Mouse (Mus musculus) CD4-positive, CD25-positive, alpha-beta regulatory T cell (primary cell): ENCODE measurements around the gene Luc7l. TPM values are rescaled to one million over a fixed set of nuclear protein-coding genes. Genes with fewer than 3 reads are reported as not detected.

ENCODE experiments used
- polyA plus RNA-seq: library from polyadenylated mRNA; unstranded; fragments of 100-300 nt; shearing (Covaris generic); gene quantifications from one replicate; pipeline ENCODE4 v1.2.1, GENCODE M21; 2017

Luc7l gene
- polyA plus RNA-seq = 102 TPM

DNA sequence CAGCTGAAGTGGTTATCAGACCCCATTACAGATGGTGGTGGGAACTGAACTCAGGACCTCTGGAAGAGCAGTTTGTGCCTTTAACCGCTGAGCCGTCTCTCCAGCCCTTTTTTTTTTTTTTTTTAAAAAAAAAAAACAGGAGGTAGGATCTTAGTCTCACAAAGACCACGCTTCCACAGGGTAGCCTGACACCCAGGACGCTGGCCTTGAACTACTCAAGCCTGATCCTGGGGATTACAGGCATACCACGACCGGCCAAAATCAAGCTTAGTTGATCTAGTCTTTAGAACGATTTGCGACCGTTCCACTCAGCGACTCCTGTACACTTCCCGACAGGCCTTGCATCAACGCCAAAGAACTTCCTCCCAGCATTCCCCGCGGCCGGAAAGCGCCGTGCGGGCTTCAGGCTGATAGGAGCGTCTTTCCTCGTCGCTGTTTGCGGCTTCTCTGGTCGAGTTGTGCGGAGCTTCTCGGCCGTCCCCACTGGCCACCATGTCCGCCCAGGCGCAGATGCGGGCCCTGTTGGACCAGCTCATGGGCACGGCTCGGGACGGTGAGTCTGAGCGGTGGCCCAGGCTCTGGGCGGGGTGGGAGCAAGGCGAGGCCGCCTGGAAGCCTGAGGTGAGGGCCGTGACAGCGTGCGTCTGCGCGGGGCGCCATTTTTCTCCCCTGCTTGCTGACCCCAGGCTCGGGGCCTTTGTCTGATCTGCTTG lies at the start of gene Luc7l:
Luc7l (plus strand) TSS at position 358 of the 713 bp plus-strand sequence.

DNA sequence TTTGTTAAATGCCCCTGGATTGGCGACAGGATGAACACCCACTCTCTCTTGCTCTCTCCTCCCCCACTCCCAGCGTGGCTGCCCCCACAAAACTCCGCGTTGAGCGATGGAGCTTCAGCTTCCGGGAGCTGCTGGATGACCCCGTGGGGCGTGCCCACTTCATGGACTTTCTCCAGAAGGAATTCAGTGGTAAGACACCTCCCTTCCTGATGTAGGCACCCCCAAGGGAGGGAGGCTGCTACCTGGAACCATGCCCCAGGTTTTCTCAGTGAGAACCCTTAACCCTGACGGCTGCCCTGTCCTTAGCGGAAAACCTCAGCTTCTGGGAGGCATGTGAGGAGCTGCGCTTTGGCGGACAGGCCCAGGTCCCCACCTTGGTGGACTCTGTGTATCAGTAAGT lies 45.0 kb upstream of the Luc7l start, which contains the start of gene Arhgdig:
Arhgdig (minus strand) TSS at position 101 of the 400 bp plus-strand sequence.

DNA sequence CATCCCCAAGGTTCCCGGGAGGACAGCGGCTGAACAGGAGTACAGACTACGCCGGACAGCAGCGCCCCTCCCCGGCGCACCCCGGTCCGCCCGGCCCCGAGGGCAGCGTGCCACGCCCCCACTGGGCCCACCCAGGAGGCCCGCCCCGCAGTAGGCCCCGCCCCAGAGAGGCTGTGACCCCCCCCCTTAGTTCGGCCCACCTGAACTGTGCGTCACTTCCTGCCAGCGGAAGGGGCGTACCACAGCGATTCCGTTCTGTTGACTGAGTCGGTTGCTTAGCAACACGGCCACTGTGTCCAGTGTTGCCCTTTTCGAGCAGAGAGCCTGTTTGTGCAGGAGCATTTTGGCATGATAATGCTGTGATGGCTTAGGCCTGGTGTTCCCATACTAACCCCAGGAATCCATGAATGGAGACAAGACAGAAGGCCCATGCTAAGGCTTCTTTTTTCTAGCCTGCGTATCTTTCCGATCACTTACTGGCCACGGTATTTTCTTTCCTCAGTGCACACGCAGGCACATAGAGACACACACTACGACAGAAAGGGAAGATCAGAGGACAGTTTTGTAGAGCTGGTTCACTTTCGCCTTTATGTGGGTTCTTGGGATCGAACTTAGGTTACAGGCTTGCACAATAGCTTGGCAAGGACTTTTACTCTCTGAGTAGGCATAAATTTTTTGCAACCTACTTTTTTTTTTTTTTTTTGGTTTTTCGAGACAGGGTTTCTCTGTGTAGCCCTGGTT lies 8.4 kb upstream of the Luc7l start, which contains the start of gene Fam234a:
Fam234a (minus strand) TSS at position 142 of the 741 bp plus-strand sequence.

Other genes with a start within 250 kb of the Luc7l start
- 13.5 TPM for gene Rab11fip3, start 183.3 kb upstream of the Luc7l start, polyA plus RNA-seq
- gene Decr2, start 162.6 kb upstream of the Luc7l start, polyA plus RNA-seq = 30.0 TPM
- 3.3 TPM for gene Nme4, start 157.3 kb upstream of the Luc7l start, polyA plus RNA-seq
- gene Tmem8, start 139.6 kb upstream of the Luc7l start, polyA plus RNA-seq = 27.9 TPM
- 76.8 TPM for gene Mrpl28, start 129.4 kb upstream of the Luc7l start, polyA plus RNA-seq
- 100 TPM for gene Axin1, start 114.2 kb upstream of the Luc7l start, polyA plus RNA-seq
- 0.25 TPM for gene Pdia2, start 53.8 kb upstream of the Luc7l start, polyA plus RNA-seq
- gene Rgs11, start 49.9 kb upstream of the Luc7l start, polyA plus RNA-seq = 13.5 TPM
- 0.51 TPM for gene Arhgdig, start 45.1 kb upstream of the Luc7l start, polyA plus RNA-seq
- gene Fam234a, start 8.7 kb upstream of the Luc7l start, polyA plus RNA-seq = 19.5 TPM
- gene Neurl1b, start 161.9 kb downstream of the Luc7l start, polyA plus RNA-seq = 0.04 TPM